Mouse (Mus musculus): ENCODE data around the gene Ebf1.

Ebf1 gene

GRCm38 (mm10) chr11:45003716-45004437 lies 386.8 kb downstream of the Ebf1 start:
- DNase-seq (ENCODE audit: low read depth in 2 of 2, low spot score in 2 of 2) = no peak

- DNase-seq (ENCODE audit: low read depth in 2 of 2, low spot score in 2 of 2) = no peak
These were observed 390.2 kb downstream of the Ebf1 start for GRCm38 (mm10) chr11:45007311-45007710.

- DNase-seq (ENCODE audit: low read depth in 2 of 2, low spot score in 2 of 2) = peak; percentile 48 to 54
These were observed 391.0 kb downstream of the Ebf1 start for GRCm38 (mm10) chr11:45008078-45008477.

GRCm38 (mm10) chr11:45008760-45009159 lies 391.6 kb downstream of the Ebf1 start:
- no peak for DNase-seq (ENCODE audit: low read depth in 2 of 2, low spot score in 2 of 2)

GRCm38 (mm10) chr11:45012081-45012480 lies 395.0 kb downstream of the Ebf1 start:
- DNase-seq (ENCODE audit: low read depth in 2 of 2, low spot score in 2 of 2) = no peak

GRCm38 (mm10) chr11:45017493-45017892 lies 400.4 kb downstream of the Ebf1 start:
- DNase-seq (ENCODE audit: low read depth in 2 of 2, low spot score in 2 of 2) = no peak

GRCm38 (mm10) chr11:45026012-45026411 lies 408.9 kb downstream of the Ebf1 start:
- DNase-seq (ENCODE audit: low read depth in 2 of 2, low spot score in 2 of 2) = no peak

GRCm38 (mm10) chr11:45026674-45027073 lies 409.6 kb downstream of the Ebf1 start:
- no peak for DNase-seq (ENCODE audit: low read depth in 2 of 2, low spot score in 2 of 2)

- no peak for DNase-seq (ENCODE audit: low read depth in 2 of 2, low spot score in 2 of 2)
These were observed 410.0 kb downstream of the Ebf1 start for GRCm38 (mm10) chr11:45027076-45027475.

GRCm38 (mm10) chr11:45055744-45056610 lies 438.9 kb downstream of the Ebf1 start:
- no peak for DNase-seq (ENCODE audit: low read depth in 2 of 2, low spot score in 2 of 2)

All from CD8-positive naive resting alpha-beta T cell, adult 2 months (primary cell).